Mouse (Mus musculus): ENCODE data around the gene Gm10718. TPM values are rescaled to one million over a fixed set of nuclear protein-coding genes. Genes with fewer than 3 reads are reported as not detected.
"Not testable (repeated sequence)": the region's sequence is repeated elsewhere in the genome, so short reads cannot be mapped to it uniquely, and the experiment has no call there.

Gene Gm10718
- polyA plus RNA-seq (2012; rRNA removed) = not detected in 2 replicates

DNA sequence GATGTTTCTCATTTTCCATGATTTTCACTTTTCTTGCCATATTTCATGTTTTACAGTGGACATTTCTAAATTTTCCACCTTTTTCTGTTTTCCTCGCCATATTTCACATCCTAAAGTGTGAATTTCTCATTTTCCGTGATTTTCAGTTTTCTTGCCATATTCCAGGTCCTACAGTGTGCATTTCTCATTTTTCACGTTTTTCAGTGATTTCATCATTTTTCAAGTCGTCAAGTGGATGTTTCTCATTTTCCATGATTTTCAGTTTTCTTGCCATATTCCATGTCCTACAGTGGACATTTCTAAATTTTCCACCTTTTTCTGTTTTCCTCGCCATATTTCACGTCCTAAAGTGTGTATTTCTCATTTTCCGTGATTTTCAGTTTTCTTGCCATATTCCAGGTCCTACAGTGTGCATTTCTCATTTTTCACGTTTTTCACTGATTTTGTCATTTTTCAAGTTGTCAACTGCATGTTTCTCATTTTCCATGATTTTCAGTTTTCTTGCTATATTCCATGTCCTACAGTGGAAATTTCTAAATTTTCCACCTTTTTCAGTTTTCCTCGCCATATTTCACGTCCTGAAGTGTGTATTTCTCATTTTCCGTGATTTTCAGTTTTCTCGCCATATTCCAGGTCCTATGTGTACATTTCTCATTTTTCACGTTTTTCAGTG lies at the start of gene Gm10718:
Gm10718 (plus strand) TSS at position 236 of the 673 bp plus-strand sequence.
- H3K27me3 ChIP-seq (ENCODE audit: control insufficient read depth, insufficient read depth, low read length); H3K4me3 ChIP-seq (ENCODE audit: extremely low read depth, insufficient read depth, insufficient read length); DNase-seq (ENCODE audit: low read depth in 1 of 2, low spot score in 2 of 2); H3K36me3 ChIP-seq (ENCODE audit: control insufficient read depth, insufficient read depth, low read length); H3K4me1 ChIP-seq (ENCODE audit: control insufficient read depth, insufficient read depth, insufficient read length); H3K27ac ChIP-seq (ENCODE audit: insufficient read depth, low read length): not testable (repeated sequence)
- 73% methylated on average over 12 of the region's 13 CpGs for WGBS

DNA sequence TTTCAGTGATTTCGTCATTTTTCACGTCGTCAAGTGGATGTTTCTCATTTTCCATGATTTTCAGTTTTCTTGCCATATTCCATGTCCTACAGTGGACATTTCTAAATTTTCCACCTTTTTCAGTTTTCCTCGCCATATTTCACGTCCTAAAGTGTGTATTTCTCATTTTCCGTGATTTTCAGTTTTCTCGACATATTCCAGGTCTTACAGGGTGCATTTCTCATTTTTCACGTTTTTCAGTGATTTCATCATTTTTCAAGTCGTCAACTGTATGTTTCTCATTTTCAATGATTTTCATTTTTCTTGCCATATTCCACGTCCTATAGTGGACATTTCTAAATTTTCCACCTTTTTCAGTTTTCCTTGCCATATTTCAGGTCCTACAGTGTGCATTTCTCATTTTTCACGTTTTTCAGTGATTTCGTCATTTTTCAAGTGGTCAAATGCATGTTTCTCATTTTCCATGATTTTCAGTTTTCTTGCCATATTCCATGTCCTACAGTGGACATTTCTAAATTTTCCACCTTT lies 22.8 kb upstream of the Gm10718 start, which contains the start of gene Gm10722:
Gm10722 (plus strand) TSS at position 478 of the 528 bp plus-strand sequence.
- H3K4me3 ChIP-seq (ENCODE audit: extremely low read depth, insufficient read depth, insufficient read length); H3K27ac ChIP-seq (ENCODE audit: insufficient read depth, low read length); H3K36me3 ChIP-seq (ENCODE audit: control insufficient read depth, insufficient read depth, low read length); H3K27me3 ChIP-seq (ENCODE audit: control insufficient read depth, insufficient read depth, low read length); H3K4me1 ChIP-seq (ENCODE audit: control insufficient read depth, insufficient read depth, insufficient read length): not testable (repeated sequence)
- DNase-seq (ENCODE audit: low read depth in 1 of 2, low spot score in 2 of 2) = peak in 1 of 2 experiments; percentile 43
- WGBS = 72% methylated on average over 12 of the region's 12 CpGs

DNA sequence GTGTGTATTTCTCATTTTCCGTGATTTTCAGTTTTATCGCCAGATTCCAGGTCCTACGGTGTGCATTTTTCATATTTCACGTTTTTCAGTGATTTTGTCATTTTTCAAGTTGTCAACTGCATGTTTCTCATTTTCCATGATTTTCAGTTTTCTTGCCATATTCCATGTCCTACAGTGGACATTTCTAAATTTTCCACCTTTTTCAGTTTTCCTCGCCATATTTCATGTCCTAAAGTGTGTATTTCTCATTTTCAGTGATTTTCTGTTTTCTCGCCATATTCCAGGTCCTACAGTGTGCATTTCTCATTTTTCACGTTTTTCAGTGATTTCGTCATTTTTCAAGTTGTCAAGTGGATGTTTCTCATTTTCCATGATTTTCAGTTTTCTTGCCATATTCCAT lies 22.3 kb upstream of the Gm10718 start:
- not testable (repeated sequence) for H3K27ac ChIP-seq (ENCODE audit: insufficient read depth, low read length); H3K27me3 ChIP-seq (ENCODE audit: control insufficient read depth, insufficient read depth, low read length); H3K4me3 ChIP-seq (ENCODE audit: extremely low read depth, insufficient read depth, insufficient read length); H3K36me3 ChIP-seq (ENCODE audit: control insufficient read depth, insufficient read depth, low read length); DNase-seq (ENCODE audit: low read depth in 1 of 2, low spot score in 2 of 2); H3K4me1 ChIP-seq (ENCODE audit: control insufficient read depth, insufficient read depth, insufficient read length)
- WGBS = 65% methylated on average over 8 of the region's 8 CpGs

DNA sequence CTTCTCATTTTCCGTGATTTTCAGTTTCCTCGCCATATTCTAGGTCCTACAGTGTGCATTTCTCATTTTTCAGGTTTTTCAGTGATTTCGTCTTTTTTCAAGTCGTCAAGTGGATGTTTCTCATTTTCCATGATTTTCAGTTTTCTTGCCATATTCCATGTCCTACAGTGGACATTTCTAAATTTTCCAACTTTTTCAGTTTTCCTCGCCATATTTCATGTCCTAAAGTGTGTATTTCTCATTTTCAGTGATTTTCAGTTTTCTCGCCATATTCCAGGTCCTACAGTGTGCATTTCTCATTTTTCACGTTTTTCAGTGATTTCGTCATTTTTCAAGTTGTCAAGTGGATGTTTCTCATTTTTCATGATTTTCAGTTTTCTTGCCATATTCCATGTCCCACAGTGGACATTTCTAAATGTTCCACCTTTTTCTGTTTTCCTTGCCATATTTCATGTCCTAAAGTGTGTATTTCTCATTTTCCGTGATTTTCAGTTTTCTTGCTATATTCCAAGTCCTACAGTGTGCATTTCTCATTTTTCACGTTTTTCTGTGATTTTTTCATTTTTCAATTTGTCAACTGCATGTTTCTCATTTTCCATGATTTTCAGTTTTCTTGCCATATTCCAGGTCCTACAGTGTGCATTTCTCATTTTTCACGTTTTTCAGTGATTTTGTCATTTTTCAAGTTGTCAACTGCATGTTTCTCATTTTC lies 21.2 kb upstream of the Gm10718 start:
- not testable (repeated sequence) for H3K27me3 ChIP-seq (ENCODE audit: control insufficient read depth, insufficient read depth, low read length); H3K4me3 ChIP-seq (ENCODE audit: extremely low read depth, insufficient read depth, insufficient read length); H3K27ac ChIP-seq (ENCODE audit: insufficient read depth, low read length); H3K36me3 ChIP-seq (ENCODE audit: control insufficient read depth, insufficient read depth, low read length); H3K4me1 ChIP-seq (ENCODE audit: control insufficient read depth, insufficient read depth, insufficient read length)
- DNase-seq (ENCODE audit: low read depth in 1 of 2, low spot score in 2 of 2) = peak; percentile 26 to 91
- WGBS = 68% methylated on average over 9 of the region's 11 CpGs

DNA sequence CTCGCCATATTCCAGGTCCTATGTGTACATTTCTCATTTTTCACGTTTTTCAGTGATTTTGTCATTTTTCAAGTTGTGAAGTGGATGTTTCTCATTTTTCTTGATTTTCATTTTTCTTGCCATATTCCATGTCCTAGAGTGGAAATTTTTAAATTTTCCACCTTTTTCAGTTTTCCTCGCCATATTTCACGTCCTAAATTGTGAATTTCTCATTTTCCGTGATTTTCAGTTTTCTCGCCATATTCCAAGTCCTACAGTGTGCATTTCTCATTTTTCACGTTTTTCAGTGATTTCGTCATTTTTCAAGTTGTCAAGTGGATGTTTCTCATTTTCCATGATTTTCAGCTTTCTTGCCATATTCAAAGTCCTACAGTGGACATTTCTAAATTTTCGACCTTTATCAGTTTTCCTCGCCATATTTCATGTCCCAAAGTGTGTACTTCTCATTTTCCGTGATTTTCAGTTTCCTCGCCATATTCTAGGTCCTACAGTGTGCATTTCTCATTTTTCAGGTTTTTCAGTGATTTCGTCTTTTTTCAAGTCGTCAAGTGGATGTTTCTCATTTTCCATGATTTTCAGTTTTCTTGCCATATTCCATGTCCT lies 20.5 kb upstream of the Gm10718 start, which contains the start of gene Gm11168:
Gm11168 (plus strand) TSS at position 553 of the 603 bp plus-strand sequence.
- not testable (repeated sequence) for DNase-seq (ENCODE audit: low read depth in 1 of 2, low spot score in 2 of 2)

DNA sequence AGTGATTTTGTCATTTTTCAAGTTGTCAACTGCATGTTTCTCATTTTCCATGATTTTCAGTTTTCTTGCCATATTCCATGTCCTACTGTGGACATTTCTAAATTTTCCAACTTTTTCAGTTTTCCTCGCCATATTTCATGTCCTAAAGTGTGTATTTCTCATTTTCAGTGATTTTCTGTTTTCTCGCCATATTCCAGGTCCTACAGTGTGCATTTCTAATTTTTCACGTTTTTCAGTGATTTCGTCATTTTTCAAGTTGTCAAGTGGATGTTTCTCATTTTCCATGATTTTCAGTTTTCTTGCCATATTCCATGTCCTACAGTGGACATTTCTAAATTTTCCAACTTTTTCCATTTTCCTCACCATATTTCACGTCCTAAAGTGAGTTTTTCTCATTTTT lies 17.2 kb upstream of the Gm10718 start:
- 83% methylated on average over 1 of the region's 5 CpGs for WGBS
- H3K27ac ChIP-seq (ENCODE audit: insufficient read depth, low read length); H3K4me1 ChIP-seq (ENCODE audit: control insufficient read depth, insufficient read depth, insufficient read length); H3K36me3 ChIP-seq (ENCODE audit: control insufficient read depth, insufficient read depth, low read length); DNase-seq (ENCODE audit: low read depth in 1 of 2, low spot score in 2 of 2); H3K27me3 ChIP-seq (ENCODE audit: control insufficient read depth, insufficient read depth, low read length); H3K4me3 ChIP-seq (ENCODE audit: extremely low read depth, insufficient read depth, insufficient read length): not testable (repeated sequence)

More for the DNA sequence above, 20.5 kb upstream of the Gm10718 start, which contains the start of gene Gm11168:
- H3K4me3 ChIP-seq (ENCODE audit: extremely low read depth, insufficient read depth, insufficient read length); H3K27ac ChIP-seq (ENCODE audit: insufficient read depth, low read length); H3K4me1 ChIP-seq (ENCODE audit: control insufficient read depth, insufficient read depth, insufficient read length); H3K27me3 ChIP-seq (ENCODE audit: control insufficient read depth, insufficient read depth, low read length); H3K36me3 ChIP-seq (ENCODE audit: control insufficient read depth, insufficient read depth, low read length): not testable (repeated sequence)
- WGBS = 72% methylated on average over 6 of the region's 14 CpGs

DNA sequence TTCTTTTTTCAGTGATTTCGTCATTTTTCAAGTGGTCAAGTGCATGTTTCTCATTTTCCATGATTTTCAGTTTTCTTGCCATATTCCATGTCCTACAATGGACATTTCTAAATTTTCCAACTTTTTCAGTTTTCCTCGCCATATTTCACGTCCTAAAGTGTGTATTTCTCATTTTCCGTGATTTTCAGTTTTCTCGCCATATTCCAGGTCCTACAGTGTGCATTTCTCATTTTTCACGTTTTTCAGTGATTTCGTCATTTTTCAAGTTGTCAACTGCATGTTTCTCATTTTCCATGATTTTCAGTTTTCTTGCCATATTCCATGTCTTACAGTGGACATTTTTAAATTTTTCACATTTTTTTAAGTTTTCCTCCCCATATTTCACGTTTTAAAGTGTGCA lies 16.7 kb upstream of the Gm10718 start:
- not testable (repeated sequence) for H3K36me3 ChIP-seq (ENCODE audit: control insufficient read depth, insufficient read depth, low read length); H3K4me3 ChIP-seq (ENCODE audit: extremely low read depth, insufficient read depth, insufficient read length); H3K27me3 ChIP-seq (ENCODE audit: control insufficient read depth, insufficient read depth, low read length); H3K27ac ChIP-seq (ENCODE audit: insufficient read depth, low read length); H3K4me1 ChIP-seq (ENCODE audit: control insufficient read depth, insufficient read depth, insufficient read length)
- 71% methylated on average over 8 of the region's 8 CpGs for WGBS
- peak in 1 of 2 experiments; percentile 65 for DNase-seq (ENCODE audit: low read depth in 1 of 2, low spot score in 2 of 2)

DNA sequence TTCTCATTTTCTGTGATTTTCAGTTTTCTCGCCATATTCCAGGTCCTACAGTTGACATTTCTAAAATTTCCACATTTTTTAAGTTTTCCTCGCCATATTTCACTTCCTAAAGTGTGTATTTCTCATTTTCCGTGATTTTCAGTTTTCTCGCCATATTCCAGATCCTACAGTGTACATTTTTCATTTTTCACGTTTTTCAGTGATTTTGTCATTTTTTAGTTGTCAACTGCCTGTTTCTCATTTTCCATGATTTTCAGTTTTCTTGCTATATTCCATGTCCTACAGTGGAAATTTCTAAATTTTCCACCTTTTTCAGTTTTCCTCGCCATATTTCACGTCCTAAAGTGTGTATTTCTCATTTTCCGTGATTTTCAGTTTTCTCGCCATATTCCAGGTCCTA lies 16.1 kb upstream of the Gm10718 start:
- not testable (repeated sequence) for H3K4me3 ChIP-seq (ENCODE audit: extremely low read depth, insufficient read depth, insufficient read length); H3K4me1 ChIP-seq (ENCODE audit: control insufficient read depth, insufficient read depth, insufficient read length); H3K27ac ChIP-seq (ENCODE audit: insufficient read depth, low read length); H3K27me3 ChIP-seq (ENCODE audit: control insufficient read depth, insufficient read depth, low read length); H3K36me3 ChIP-seq (ENCODE audit: control insufficient read depth, insufficient read depth, low read length)
- peak in 1 of 2 experiments; percentile 14 for DNase-seq (ENCODE audit: low read depth in 1 of 2, low spot score in 2 of 2)
- WGBS = 80% methylated on average over 8 of the region's 9 CpGs

DNA sequence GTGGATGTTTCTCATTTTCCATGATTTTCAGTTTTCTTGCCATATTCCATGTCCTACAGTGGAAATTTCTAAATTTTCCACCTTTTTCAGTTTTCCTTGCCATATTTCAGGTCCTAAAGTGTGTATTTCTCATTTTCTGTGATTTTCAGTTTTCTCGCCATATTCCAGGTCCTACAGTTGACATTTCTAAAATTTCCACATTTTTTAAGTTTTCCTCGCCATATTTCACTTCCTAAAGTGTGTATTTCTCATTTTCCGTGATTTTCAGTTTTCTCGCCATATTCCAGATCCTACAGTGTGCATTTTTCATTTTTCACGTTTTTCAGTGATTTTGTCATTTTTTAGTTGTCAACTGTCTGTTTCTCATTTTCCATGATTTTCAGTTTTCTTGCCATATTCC lies 14.0 kb upstream of the Gm10718 start:
- H3K4me3 ChIP-seq (ENCODE audit: extremely low read depth, insufficient read depth, insufficient read length); DNase-seq (ENCODE audit: low read depth in 1 of 2, low spot score in 2 of 2); H3K4me1 ChIP-seq (ENCODE audit: control insufficient read depth, insufficient read depth, insufficient read length); H3K27me3 ChIP-seq (ENCODE audit: control insufficient read depth, insufficient read depth, low read length); H3K36me3 ChIP-seq (ENCODE audit: control insufficient read depth, insufficient read depth, low read length); H3K27ac ChIP-seq (ENCODE audit: insufficient read depth, low read length): not testable (repeated sequence)
- WGBS = no CpG with 5 or more reads among the region's 5 CpGs

DNA sequence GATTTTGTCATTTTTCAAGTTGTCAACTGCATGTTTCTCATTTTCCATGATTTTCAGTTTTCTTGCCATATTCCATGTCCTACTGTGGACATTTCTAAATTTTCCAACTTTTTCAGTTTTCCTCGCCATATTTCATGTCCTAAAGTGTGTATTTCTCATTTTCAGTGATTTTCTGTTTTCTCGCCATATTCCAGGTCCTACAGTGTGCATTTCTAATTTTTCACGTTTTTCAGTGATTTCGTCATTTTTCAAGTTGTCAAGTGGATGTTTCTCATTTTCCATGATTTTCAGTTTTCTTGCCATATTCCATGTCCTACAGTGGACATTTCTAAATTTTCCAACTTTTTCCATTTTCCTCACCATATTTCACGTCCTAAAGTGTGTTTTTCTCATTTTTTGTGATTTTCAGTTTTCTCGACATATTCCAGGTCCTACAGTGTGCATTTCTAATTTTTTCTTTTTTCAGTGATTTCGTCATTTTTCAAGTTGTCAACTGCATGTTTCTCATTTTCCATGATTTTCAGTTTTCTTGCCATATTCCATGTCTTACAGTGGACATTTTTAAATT lies 11.2 kb upstream of the Gm10718 start:
- H3K36me3 ChIP-seq (ENCODE audit: control insufficient read depth, insufficient read depth, low read length) = not testable (repeated sequence)

More for the DNA sequence above, 11.2 kb upstream of the Gm10718 start:
- DNase-seq (ENCODE audit: low read depth in 1 of 2, low spot score in 2 of 2); H3K27me3 ChIP-seq (ENCODE audit: control insufficient read depth, insufficient read depth, low read length); H3K4me3 ChIP-seq (ENCODE audit: extremely low read depth, insufficient read depth, insufficient read length); H3K4me1 ChIP-seq (ENCODE audit: control insufficient read depth, insufficient read depth, insufficient read length); H3K27ac ChIP-seq (ENCODE audit: insufficient read depth, low read length): not testable (repeated sequence)
- 78% methylated on average over 3 of the region's 7 CpGs for WGBS

Data from spleen, adult 2 months (tissue).